Mouse (Mus musculus): ENCODE data around the gene Fam107b.
A peak's percentile ranks its signal among the peaks of the same experiment; 100 is the strongest.
"Not testable (repeated sequence)": the region's sequence is repeated elsewhere in the genome, so short reads cannot be mapped to it uniquely, and the experiment has no call there.

Gene Fam107b

DNA sequence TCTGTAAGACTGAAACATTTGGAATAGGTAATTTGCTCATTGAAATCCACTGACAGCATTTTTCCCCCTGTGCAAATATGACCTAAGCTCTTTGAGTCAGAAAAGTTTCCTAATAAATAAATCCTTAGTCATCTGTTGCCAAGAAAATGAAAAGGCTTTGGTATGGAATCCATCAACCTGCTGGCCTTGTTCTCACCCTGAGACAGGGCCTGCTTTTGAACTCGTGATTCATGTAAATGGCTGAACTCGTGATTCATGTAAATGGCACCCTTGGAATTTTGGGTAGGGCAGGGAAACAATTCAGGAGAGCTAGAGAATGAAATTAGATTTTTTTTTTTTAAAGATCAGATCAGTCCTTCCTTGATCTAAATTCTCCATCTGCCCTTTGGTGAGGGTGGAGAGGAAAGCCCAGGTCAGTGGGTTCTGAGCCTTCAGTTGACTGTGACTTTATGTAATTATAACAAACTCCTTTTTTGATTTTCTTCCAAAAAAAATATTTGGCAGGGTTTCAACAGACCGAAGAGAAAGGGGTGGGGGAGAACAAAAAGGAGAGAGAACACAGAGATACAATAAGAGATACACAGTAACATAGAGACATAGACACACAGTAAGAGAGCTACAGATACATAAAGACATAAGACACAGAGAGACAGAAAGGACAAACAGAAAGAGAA is 142.2 kb downstream of the Fam107b start:
- no peak for DNase-seq (ENCODE audit: low spot score in 2 of 2)

DNA sequence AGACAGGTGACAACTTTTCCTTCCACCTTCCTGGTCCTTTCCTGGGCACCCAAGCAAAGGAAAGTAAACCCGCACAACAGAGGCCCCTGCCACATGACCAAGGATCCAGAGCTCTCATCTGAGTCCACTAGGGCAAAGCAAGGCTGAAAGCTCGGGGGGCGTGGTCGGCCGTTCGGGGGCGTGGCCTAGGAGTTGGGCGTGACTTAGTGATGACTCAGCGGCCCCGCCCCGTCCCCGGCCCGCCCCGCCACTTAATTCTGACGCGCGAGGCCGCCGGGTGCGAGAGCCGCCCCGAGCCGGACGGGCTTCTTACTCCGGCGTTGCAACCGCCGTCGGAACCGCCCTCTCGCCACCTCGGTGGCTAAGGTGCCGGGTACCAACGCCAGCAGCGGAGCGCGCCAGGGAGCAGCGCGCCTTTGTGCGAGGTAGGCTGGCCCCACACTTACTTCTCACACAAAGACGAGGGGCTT is 143.0 kb downstream of the Fam107b start:
- DNase-seq (ENCODE audit: low spot score in 2 of 2) = peak; percentile 51 to 91

DNA sequence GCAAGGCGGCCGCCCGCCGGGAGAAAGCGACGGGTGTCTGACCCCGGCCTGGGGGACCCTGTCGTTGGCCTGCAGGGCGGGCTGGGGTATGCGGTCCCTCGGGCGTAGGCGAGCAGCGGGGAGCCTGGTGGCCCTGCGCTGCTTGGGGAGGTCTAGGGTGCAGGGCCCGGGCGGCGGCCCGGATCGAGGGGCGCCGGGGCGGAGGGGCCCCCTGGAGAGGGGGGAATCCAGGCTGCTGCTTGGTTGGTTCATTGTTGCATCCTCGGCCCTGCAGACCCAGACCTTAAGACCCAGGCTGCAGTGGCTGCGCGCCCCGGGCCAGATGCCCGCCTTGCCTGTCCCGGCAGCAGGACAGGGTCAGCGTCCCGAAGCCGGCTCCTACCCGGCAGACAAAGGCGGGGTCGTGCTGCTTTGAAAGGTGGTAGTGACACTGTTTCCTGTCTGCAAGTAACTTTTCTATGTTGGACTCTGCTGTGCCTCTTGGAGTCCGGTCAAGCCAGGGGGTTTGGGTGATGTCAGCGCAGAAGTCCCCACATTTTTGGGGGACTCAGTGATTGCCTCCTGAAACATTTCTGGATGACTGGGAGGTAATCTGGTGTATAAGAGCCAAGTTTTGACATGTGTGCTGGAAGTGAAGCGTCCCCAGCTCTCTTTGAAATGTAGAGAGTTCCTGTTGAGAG is 143.5 kb downstream of the Fam107b start:
- DNase-seq (ENCODE audit: low spot score in 2 of 2) = no peak

DNA sequence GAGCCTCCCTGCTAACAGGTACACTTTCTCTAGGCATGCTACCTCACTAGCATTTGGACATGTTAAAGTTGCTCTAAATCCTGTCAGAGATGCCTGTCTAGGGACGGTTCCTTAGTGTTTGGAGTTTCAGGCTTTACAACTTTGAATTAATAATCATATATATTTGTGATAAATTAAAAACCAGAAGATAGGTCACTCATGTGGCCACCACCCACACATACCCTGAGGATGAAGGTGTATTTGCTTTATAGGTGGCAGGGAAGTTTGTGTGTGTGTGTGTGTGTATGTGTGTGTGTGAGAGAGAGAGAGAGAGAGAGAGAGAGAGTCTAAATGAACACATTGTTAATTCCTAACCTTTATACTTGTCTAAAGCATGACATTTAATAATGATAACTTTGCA is 144.2 kb downstream of the Fam107b start:
- DNase-seq (ENCODE audit: low spot score in 2 of 2) = no peak

DNA sequence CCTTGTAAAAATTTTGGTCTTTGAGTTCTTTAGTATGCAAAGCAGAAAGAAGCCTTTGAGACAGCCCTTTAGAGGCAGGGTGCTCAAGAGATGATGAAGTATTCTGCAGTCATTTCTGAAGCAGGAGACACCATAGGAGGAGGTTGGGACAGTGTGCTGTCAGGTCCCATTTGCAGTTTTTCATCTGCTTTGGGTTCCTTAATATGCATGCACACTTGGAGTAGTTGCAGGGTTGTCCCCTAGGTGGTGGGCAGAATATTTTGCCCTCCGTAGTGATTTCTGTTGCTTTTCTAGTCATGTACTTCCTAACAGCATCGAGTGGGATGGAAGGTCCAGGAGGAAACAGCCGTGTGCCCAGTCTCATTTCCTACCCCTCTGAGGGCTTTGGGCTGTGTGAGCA is 145.1 kb downstream of the Fam107b start:
- no peak for DNase-seq (ENCODE audit: low spot score in 2 of 2)

DNA sequence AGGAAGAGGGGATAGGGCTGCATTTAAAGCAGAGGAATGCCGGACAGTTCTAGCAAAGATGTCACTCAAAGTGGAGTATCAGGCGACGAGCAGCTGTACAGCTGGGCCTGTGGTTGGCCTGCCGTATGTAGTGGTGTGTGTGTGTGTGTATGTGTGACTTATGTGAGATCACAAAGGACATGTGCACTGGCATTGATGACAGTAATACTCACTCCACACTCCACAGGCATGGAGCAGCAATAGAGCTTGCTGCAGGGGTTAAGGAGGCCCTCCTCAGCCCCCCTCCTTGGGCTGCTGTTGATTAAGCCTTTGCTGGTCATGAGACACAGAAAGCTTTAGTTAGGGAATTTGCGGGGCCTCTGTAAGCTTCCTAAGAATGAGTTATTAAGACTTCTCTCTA is 147.0 kb downstream of the Fam107b start:
- no peak for DNase-seq (ENCODE audit: low spot score in 2 of 2)

DNA sequence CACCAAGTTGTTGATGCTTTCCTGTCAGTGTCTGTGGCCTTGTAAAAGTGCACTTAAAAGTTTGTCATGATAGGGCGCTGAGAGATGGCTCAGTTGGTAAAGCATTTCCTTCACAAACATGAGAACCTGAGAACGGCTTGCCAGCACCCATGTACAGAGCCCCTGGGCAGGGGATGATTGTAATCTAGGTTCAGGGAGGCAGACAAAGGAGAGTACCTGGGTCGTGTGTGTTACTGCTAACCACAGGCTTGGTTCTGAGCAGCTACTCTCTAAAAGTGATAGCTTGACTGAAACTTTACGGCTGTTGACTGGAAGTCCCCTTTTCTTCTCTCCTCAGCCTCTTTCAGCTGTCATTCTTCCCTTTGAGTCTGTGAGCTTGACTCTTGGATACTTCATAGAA is 147.6 kb downstream of the Fam107b start:
- DNase-seq (ENCODE audit: low spot score in 2 of 2) = no peak

DNA sequence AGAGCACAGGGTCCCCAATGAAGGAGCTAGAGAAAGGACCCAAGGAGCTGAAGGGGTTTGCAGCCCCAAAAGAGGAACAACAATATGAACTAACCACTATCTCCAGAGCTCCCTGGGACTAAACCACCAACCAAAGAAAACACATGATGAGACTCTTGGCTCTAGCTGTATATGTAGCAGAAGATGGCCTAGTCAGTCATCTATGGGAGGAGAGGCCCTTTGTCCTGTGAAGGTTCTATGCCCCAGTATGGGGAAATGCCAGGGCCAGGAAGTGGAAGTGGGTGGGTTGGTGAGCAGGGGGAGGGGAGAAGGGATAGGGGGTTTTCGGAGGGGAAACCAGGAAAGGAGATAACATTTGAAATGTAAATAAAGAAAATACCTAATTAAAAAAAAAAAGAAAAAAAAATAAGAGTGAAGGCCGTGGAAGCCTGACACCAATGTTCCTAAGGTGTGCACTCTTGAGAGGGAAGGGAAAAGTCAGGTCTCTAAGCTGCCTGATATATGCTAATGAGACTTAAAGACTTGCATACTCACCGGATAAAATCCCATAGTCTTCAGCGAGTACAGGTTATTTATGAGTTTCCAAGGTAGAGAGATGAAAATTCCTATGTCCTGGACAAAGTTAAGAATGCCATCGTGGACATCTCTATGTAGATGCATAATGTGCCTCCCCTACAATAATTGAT is 149.3 kb downstream of the Fam107b start:
- not testable (repeated sequence) for DNase-seq (ENCODE audit: low spot score in 2 of 2)

DNA sequence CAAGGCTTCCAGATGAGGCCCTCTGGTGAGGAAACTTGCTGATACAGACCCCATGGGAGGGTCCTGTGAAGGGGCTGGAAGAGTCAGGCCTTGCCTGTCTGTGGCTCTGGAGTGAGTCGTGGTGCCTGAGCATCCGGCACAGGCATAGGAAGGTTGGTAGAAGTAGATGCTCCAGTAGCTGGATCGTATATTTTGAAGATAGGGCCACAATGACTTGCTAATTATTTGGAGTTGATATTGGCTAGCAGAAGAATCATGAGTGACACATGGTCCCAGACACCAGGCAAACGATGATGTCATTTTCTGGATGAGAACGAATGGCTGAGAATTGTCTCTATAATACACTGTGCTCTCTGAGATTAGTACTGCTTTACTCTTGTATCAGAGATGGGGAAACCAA is 150.8 kb downstream of the Fam107b start:
- DNase-seq (ENCODE audit: low spot score in 2 of 2) = no peak

DNA sequence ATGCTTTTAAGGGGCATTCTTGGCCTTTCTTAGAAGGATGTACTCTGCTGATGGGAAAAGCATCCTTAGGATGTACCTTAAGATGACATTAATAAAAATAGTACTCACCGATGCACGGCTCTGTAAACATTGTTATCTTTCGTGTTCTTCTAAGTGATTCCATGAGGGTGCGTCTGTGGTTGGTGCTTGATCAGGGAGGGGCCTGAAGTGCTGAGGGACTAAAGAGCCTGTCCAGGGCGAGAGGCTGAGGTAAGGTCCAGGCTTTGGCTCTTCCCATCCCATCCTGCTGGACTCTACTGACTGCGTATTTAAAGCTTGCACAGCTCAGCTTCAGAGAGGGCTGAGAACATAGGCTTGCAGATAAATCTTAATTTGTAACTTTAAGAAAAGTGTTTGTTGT is 151.7 kb downstream of the Fam107b start:
- no peak for DNase-seq (ENCODE audit: low spot score in 2 of 2)

DNA sequence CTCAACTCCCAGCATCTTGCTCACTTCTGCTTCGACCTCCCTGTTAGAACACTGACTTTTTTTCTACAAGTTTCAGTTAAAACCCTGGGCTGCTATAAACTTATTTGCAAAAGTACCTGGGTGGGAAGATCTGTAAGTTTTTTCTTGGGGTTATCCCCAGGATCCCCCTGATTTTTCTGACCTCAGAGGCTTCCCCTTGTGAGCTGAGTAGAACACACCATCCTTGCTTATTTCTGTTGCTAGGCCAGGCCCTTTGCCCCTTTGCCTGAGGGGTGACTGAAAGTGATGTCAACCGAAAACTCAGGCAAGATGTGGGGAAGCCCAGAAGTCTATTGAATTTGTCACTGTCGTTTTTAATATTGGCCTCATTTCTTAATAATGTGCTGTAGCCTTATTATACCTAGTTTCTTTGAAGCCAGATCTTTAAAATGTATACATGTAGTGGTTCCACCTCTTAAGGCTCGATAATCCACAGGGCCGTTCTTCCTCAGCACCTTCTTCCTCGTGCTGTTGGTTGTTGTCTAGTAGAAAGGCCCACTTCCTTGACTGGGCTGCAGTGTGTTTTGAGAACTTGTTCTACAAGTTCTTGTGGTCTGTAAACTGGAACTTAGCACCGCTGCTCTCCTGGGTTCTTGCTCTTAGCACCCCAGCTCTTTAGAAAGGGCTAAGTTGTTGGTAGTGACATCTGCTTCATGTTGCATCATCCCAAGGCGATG is 153.3 kb downstream of the Fam107b start:
- no peak for DNase-seq (ENCODE audit: low spot score in 2 of 2)

DNA sequence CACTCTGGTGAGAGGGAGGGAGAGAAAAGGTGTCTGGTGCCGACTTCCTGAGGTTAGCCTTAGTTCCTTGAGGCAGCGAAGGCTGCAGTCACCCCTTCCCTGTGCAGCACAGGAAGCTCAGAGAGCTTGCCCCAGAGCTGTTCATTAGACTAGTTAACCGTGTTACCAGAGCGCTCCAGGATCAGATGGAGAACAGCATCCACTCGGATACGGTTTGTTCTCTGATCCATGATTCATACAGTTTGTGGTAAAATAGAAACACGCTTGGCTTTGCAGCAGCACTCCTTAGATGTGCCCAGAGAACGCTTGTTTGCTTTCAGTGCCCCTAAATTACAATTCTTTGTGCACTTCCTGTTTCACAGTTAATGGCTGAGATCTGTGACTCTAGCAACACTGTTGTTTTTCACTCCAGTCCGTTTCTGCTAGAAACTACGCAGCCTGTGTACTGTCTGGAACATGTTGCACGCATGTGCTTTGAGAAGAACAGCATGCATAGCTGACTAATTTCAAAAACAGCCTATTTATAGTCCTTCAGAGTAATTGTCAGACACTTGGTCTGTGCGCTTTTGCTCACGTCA is 156.3 kb downstream of the Fam107b start:
- peak in 1 of 2 experiments; percentile 28 for DNase-seq (ENCODE audit: low spot score in 2 of 2)

DNA sequence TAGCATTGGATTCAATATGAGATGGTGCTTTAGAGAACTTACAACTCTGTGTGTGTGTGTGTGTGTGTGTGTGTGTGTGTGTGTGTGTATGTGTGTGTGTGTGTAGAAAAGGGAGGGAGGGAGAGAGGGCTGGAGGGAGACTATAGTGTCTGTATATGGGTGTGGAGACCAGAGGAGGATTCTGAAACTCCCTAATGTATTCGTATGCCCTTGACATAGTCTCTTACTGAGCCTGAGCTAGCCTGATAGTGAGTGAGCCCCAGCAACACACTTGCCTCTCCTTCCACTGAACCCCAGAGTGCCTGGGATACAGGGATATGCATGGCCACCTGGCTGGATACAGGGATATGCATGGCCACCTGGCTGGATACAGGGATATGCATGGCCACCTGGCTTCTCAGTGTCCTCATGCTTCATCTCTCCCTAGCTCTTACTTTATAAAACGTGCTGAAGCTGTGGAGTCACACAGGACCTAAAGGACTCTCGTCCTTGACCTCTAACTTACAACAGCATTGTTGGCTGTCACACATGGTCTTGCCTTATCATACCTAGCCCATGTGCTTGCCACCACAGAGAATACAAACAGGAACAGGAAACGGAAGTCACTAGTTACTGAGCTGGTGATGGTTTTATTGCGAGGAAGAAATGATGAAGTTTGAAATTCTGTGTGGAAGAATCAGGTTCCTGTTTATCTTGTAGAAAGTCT is 157.1 kb downstream of the Fam107b start:
- no peak for DNase-seq (ENCODE audit: low spot score in 2 of 2)

DNA sequence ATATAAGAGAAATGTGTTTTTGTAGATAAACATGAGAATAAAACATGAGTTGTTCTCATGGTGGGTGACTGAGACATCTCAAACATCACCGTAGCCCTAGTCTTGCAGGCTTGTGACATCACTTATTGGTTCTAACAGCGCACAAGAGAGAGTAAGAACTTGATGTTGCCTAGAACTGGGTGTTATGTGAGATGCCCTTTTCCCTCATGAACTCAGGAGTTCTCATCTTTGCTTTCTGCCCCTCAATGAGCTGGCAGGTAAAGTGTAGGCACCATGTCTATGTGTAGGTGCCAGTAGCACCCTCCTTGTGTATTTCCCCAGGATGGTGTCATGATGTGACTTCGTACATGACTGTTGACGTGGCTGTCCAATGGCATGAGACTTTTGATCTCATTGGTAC is 157.8 kb downstream of the Fam107b start:
- DNase-seq (ENCODE audit: low spot score in 2 of 2) = no peak

DNA sequence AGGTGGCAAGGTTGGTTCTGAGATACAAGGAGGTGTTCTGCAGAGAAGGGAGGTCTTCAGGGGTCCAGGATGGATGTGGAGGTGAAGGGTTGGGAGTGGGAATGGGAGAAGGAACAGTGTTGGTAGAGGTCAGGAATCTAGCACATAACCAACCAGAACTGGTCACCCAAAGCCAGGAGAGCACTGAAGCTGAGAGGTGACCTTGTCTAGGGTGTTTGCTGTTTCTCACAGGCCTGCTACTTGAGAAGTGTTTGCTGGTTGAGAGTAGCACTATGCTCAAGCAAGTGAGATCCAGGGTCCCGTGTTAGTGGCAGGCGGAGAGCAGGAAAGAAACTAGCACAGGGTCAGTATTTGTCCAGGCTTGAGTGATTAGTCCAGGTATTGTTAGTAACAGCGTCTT is 159.3 kb downstream of the Fam107b start:
- no peak for DNase-seq (ENCODE audit: low spot score in 2 of 2)

DNA sequence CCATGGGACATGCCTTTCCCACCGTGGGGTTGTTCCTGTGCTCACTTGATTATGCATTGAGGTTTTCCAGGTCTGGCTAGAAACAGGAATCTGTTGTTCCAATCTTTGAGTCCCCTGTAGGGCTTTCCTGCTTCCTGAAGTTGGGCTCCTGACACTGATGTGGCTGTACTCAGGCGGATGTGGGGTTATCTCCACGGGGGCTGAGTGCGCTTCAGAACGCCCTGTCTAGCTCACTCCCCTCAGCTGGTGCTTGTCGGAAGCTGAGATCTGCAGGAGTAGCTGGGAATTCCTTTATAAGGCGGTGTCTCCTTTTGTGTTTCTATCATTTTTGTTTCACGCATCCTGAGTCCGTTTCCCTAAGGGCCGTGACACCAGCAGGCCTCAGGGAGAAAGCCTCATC is 160.5 kb downstream of the Fam107b start:
- no peak for DNase-seq (ENCODE audit: low spot score in 2 of 2)

DNA sequence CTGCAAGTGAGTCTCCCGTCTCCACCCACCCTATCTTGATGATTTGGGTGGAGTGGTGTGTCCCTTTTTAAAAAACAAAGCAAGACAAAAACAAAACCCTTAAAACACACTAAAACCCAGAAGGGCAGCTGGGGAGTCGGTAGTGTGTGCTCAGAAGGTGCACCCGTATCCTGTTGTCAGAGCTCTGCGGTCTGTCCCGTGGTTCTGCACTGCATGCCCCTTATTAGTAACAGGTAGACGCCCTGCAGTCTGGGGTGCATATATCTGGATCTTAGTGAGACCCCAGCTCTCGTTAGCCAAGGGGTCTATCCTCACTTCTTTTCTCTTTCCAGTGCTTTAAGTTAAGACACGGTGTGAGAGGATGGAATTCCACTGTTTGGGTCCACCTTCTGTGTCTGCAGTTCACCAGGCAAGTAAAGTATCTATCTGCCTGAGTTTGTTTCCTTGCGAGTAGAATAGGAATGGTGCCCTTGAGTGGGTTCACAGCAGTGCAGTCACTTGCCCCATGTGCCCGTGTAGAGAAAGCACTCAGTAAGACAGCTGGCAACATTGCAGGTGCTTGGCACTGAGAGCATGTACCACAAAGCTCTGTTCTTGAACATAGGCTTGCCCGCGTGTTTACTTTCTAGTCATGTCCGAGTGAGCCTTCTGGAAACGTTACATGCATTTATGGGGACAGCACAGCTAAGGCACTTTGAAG is 161.2 kb downstream of the Fam107b start:
- no peak for DNase-seq (ENCODE audit: low spot score in 2 of 2)

DNA sequence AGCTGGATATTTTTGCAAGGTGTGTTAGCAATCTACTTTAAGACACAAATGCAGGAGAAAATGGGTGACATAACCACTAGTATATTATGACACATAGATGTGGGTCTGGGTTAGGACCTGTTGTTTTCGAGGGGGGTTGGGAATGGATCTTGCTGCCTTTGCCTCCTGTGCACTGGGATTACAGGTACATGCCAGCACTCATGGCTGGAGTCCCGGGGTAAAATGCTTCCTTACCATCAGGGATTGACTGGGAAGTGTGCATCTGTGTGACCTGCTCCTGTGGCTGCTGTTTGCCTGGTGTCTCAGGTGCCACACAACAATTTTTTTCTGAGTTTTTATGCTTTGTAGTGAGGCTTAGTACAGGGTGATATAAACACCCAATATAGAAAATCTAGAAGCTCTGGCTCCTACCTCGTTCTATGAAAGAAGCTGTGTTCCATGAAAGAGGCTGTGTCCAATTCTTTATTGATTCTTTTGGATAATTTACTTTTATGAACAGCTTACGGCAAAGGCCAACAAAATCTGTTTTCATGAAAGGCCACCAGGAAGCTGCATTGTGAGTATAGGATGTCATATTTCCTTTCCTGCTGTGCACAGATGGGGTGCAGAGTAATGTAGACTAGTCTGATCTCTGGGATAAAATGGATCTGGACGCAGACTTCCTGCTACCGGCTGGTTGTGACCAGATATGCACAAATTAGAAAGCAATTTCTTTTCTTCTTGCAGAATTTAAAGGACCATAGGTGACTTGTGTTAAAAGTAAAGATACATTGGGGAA is 167.8 kb downstream of the Fam107b start:
- no peak for DNase-seq (ENCODE audit: low spot score in 2 of 2)

DNA sequence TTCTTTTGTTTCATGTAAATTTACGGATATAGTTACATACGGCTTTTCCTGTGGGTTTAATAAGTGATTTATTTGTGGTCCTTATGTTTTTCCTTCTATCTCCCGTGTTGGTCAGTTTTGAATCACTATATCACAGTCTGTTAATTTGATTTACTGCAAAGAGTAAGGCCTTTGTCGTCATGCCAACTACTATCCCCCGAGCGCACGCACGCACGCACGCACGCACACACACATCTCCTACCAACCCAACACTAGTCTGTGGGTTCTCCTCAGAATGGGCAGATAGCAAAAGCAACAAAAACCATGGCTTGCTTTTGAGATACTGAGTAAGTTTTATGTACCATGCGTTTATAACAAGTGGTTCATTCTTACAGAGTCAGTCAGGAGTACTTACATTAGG is 168.4 kb downstream of the Fam107b start:
- no peak for DNase-seq (ENCODE audit: low spot score in 2 of 2)

All from left cerebral cortex, adult 9 months (tissue).